ENCODE assay signal across 22 mouse cellular contexts in the genomic region with DNA sequence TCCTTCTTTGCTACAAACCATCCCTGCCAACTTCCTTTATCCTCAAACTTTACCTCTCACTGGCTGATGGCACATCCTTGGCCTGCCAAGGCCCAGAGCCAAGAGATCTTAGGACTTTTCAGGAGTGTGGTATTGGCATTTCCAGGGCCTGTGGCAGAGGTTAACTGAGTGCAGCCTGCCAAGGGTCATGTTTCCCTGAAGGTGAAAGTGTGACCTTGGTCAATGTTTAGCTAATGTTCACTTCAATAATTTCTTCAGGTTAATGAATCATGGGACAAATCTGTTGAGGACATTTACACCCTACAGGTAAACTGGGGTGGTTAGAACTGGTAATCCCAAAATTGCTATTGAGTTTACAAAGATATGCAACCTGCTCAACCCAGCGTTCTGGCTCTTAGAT.
DNase-seq lines count a peak whose midpoint lies in the region; ATAC-seq lines count a peak whose summit lies in the region.
"Had no signal": no experiment of that assay in that cellular context is flagged by ENCODE, and none has a peak within 500 bp of the region (broad histone marks: within the 10 kb centered on the region; RNA-seq: fewer than 3 reads in every experiment).

No protein-coding gene starts in this region.

- no peak overlapping the region for H3K27ac ChIP-seq in heart, embryonic 11.5 days (ENCODE audit: low read depth, low read length)
- peak overlapping the region; percentile 51; the same call in 1 of the 2 replicates for H3K27ac ChIP-seq in kidney, embryonic 15.5 days
- H3K27ac ChIP-seq: embryonic facial prominence, embryonic 12.5 days; forebrain, embryonic 15.5 days; heart, adult 2 months; hindbrain, embryonic 10.5 days had no signal

- no peak overlapping the region for H3K4me2 ChIP-seq in heart, embryonic 11.5 days
- no peak overlapping the region for H3K4me2 ChIP-seq in kidney, embryonic 15.5 days
- H3K4me2 ChIP-seq: embryonic facial prominence, embryonic 12.5 days; forebrain, embryonic 15.5 days; heart, embryonic 12.5 days had no signal

- peak; percentile 36 for DNase-seq in heart, adult 11 months
- peak; percentile 84 for DNase-seq in kidney, adult 18-20 months
- DNase-seq in kidney, postnatal 14 days = peak; percentile 91
- DNase-seq in cerebellum, postnatal 25 days = no peak
- DNase-seq in left cerebral cortex, postnatal 10 days (ENCODE audit: extremely low spot score in 1 of 2, low spot score in 2 of 2) = no peak
- no peak for DNase-seq in right cerebral cortex, postnatal 36 days (ENCODE audit: low spot score in 2 of 2)
- DNase-seq: adrenal gland, adult 8-10 months; adrenal gland, postnatal 36 days; B cell, adult 2 months; cerebellum, adult 11 months; cerebellum, adult 8-10 months; cerebellum, postnatal 14 days; gastrocnemius, postnatal 36 days; heart, adult 2 months had no signal

- no peak for ATAC-seq in heart, embryonic 11.5 days (replicated peaks; ENCODE audit: insufficient number of reproducible peaks, low FRiP score, low TSS enrichment)
- ATAC-seq in kidney, embryonic 15.5 days (replicated peaks; ENCODE audit: low FRiP score) = no peak; the same call in 1 of the 2 replicates
- ATAC-seq: CD4-positive, CD25-positive, alpha-beta regulatory T cell, adult 4 months; forebrain, embryonic 15.5 days had no signal

- H3K4me3 ChIP-seq in heart, embryonic 11.5 days (ENCODE audit: low read depth, low read length) = no peak overlapping the region
- H3K4me3 ChIP-seq in kidney, embryonic 15.5 days (replicated peaks) = no peak overlapping the region
- H3K4me3 ChIP-seq: embryonic facial prominence, embryonic 12.5 days; forebrain, embryonic 15.5 days; heart, adult 2 months; heart, embryonic 12.5 days; hindbrain, embryonic 10.5 days had no signal

- no peak overlapping the region for H3K9ac ChIP-seq in heart, embryonic 11.5 days (ENCODE audit: low read depth, low read length)
- H3K9ac ChIP-seq in kidney, embryonic 15.5 days = no peak overlapping the region
- H3K9ac ChIP-seq: embryonic facial prominence, embryonic 12.5 days; forebrain, embryonic 15.5 days; heart, embryonic 12.5 days had no signal

- H3K9me3 ChIP-seq in heart, embryonic 11.5 days (replicated peaks; ENCODE audit: control insufficient read depth, low read length) = no peaks in the 10 kb centered on the region
- no peaks in the 10 kb centered on the region for H3K9me3 ChIP-seq in kidney, embryonic 15.5 days (replicated peaks)
- H3K9me3 ChIP-seq: embryonic facial prominence, embryonic 12.5 days; forebrain, embryonic 15.5 days; heart, embryonic 12.5 days; hindbrain, embryonic 10.5 days had no signal

- H3K36me3 ChIP-seq in heart, embryonic 11.5 days (ENCODE audit: control insufficient read depth, insufficient read depth, low read length) = no peaks in the 10 kb centered on the region
- H3K36me3 ChIP-seq in kidney, embryonic 15.5 days = no peaks in the 10 kb centered on the region
- H3K36me3 ChIP-seq: embryonic facial prominence, embryonic 12.5 days; forebrain, embryonic 15.5 days; G1E; heart, embryonic 12.5 days; hindbrain, embryonic 10.5 days had no signal

- intact Hi-C loops in left cerebral cortex, postnatal 10 days (cut with DNase I) = no loop called here

- WGBS in heart, embryonic 11.5 days (ENCODE audit: insufficient replicate concordance) = 48% methylated on average over 1 of the region's 1 CpGs
- WGBS in kidney, embryonic 15.5 days = 53% methylated on average over 1 of the region's 1 CpGs

- H3K27me3 ChIP-seq in heart, embryonic 11.5 days (ENCODE audit: control insufficient read depth, insufficient read depth, low read length) = no peaks in the 10 kb centered on the region
- H3K27me3 ChIP-seq in kidney, embryonic 15.5 days = no peaks in the 10 kb centered on the region
- H3K27me3 ChIP-seq: embryonic facial prominence, embryonic 12.5 days; forebrain, embryonic 15.5 days; heart, embryonic 12.5 days had no signal

- no peaks in the 10 kb centered on the region for H3K4me1 ChIP-seq in heart, embryonic 11.5 days (ENCODE audit: control insufficient read depth, insufficient read depth, low read length)
- no peaks in the 10 kb centered on the region for H3K4me1 ChIP-seq in kidney, embryonic 15.5 days
- H3K4me1 ChIP-seq: embryonic facial prominence, embryonic 12.5 days; forebrain, embryonic 15.5 days; heart, embryonic 12.5 days; hindbrain, embryonic 10.5 days had no signal

Comparison
In these comparisons a context has a peak if more than half of its experiments do, and no peak if none do; other contexts are left out.
1. DNase-seq: peak in heart, adult 11 months (single experiment), kidney, adult 18-20 months (single experiment) and kidney, postnatal 14 days (single experiment); none in cerebellum, postnatal 25 days (0 of 2), left cerebral cortex, postnatal 10 days (0 of 2) and right cerebral cortex, postnatal 36 days (0 of 2).